Mouse (Mus musculus) Patski (cell line): ENCODE measurements around the gene Ehd2. TPM values are rescaled to one million over a fixed set of nuclear protein-coding genes. Genes with fewer than 3 reads are reported as not detected.
A peak's percentile ranks its signal among the peaks of the same experiment; 100 is the strongest.

Experiments
- ATAC-seq: fragments of 100-300 bp; one replicate; pipeline ENCODE4 v1.8.0; 2021
- CTCF ChIA-PET: fragments of 350-600 bp; sonication (Branson Sonifier 250); formaldehyde crosslinking; loops from one replicate; lab custom pipeline; 2022; ENCODE audit warnings: inconsistent platforms; lab: Charles Lee
- POLR2A ChIA-PET: fragments of 350-600 bp; sonication (Branson Sonifier 250); formaldehyde crosslinking; loops from one replicate; lab custom pipeline; 2022; ENCODE audit warnings: antibody characterized with exemption, inconsistent platforms; lab: Charles Lee
- DNase-seq: peaks from one replicate; pipeline ENCODE4 v3.0.0-alpha.2; 2011; ENCODE audit warnings: low read depth, low spot score
- H3K27me3 ChIP-seq: fragments of 371-371 bp; one replicate; pipeline ENCODE4 v1.5.1; 2021
- CTCF ChIP-seq: fragments of 100-300 bp; IDR thresholded peaks from one replicate; pipeline ENCODE4 v1.5.1; 2021
- in situ Hi-C: fragments of 300-500 bp; cut with MboI; formaldehyde crosslinking; loops from 3 replicates; pipeline ENCODE4 v1.11.1; 2018; ENCODE audit warnings: low pct_unique_long_range_greater_than_20kb, mixed read lengths
- polyA plus RNA-seq: library from polyadenylated mRNA; unstranded; gene quantifications from one replicate; pipeline ENCODE4 v1.2.3, GENCODE M21; 2021

Gene Ehd2
- polyA plus RNA-seq, 1 experiment from 2014 or later: 63.0 TPM

DNA sequence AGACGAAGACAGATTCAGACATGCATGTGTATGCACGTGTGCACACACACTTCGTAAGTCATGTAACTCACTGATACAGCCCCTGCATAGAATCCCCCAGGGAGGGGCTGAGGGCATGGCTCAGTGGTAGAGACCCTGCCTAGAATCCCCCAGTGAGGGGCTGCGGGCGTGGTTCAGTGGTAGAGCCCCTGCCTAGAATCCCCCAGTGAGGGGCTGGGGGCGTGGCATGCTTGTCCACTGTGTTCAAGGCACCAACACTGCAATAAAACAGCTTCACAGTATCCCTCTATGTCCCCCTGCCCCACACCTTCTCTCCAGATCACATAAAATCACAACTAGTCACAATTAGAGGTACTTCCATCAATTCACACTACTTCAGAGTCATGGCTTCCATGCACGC is 5.6 kb downstream of the Ehd2 start:
- CTCF ChIA-PET: interaction anchor here (1.4 to 2.2 kb wide), 3 partner anchors 13 to 15 kb away, joined by 4 to 11 read pairs (median 9); no protein-coding TSS in a partner anchor
- no peak for ATAC-seq
- H3K27me3 ChIP-seq: no peaks in the 10 kb centered on the region
- in situ Hi-C loops: no loop called here
- no peak for DNase-seq
- POLR2A ChIA-PET: interaction anchor here (0.6 to 1.1 kb wide), 3 partner anchors 11 to 90 kb away, joined by 3 read pairs; partner anchors contain the start of gene Nop53
- TF ChIP-seq CTCF: no peak

DNA sequence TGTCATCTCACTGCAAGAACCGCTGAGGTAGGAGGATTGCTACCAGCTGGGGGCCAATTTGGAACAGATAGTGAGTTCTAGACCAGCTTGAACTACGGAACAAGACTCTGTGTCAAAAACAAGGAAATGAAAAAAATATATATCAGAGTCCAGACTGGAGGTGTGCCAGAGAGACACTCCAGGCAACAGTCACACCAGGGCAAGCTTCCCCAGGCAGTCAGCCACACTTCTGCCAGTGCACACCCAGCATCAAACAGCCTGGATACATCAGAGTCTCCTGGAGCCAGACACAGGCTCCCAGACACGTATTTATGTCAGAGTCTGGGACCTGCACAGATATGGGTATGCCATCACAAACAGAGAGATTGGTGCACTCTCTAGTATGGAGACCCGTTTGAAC is 6.1 kb downstream of the Ehd2 start:
- CTCF ChIA-PET: interaction anchor here (1.4 to 2.2 kb wide), 3 partner anchors 11 to 15 kb away, joined by 4 to 11 read pairs (median 11); no protein-coding TSS in a partner anchor

DNA sequence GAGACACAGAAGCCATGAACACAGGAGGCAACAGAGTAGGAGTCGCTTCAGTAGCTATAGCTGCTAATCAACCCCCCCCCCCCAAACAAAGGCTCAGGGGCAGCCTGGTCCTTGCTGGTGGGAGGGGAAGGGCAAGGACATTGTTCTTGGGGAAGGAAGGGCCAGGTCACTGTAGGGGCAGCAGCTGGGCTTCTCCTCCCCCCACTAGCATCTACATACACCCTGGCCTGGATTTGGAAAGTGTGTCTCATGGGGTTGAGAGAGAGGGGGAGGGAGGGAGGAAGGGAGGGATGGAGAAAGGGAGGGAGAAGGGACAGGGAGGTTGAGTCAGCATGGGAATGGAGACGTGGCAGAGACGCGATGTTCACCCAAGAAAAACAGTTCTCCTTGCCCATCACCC is 6.7 kb downstream of the Ehd2 start:
- in situ Hi-C loops: no loop called here
- ATAC-seq (peak; percentile 14), DNase-seq (no peak)
- H3K27me3 ChIP-seq: no peaks in the 10 kb centered on the region
- ChIA-PET CTCF (interaction anchor here (1.8 to 2.2 kb wide), 2 partner anchors 11 to 13 kb away, joined by 11 read pairs; no protein-coding TSS in a partner anchor), POLR2A (interaction anchor here (1.3 to 1.8 kb wide), 2 partner anchors 10 to 12 kb away, joined by 6 to 12 read pairs; no protein-coding TSS in a partner anchor)
- TF ChIP-seq CTCF: no peak

More for the DNA sequence above, 6.1 kb downstream of the Ehd2 start:
- POLR2A ChIA-PET: interaction anchor here (0.7 to 1.8 kb wide), 4 partner anchors 11 to 91 kb away, joined by 3 to 12 read pairs (median 4); partner anchors contain the start of gene Nop53
- TF ChIP-seq CTCF: no peak
- DNase-seq: no peak
- in situ Hi-C loops: no loop called here
- ATAC-seq: no peak
- no peaks in the 10 kb centered on the region for H3K27me3 ChIP-seq

DNA sequence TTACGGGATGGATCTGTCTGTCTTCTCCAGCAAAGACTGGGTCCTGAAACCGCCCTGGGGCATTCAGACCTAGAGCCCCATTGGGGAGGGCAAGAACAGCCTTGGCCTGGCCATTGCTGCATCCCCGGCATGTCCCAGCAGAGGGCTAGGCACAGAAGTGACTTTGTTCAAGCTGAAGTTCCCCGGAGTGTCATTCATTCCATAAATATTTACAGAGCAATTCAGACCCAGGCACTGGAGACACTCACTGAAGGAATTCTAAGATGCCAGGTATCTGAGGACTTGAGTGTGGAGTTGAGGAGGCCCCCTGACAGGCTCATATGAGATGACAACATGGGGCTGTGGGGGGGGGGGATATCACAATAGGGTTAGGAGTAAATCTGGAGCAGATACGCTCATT is 11.2 kb downstream of the Ehd2 start:
- DNase-seq (no peak), ATAC-seq (peak; percentile 26)
- POLR2A ChIA-PET: no interaction called here
- CTCF ChIA-PET: no interaction called here
- no peaks in the 10 kb centered on the region for H3K27me3 ChIP-seq
- in situ Hi-C loops: no loop called here
- TF ChIP-seq CTCF: no peak

DNA sequence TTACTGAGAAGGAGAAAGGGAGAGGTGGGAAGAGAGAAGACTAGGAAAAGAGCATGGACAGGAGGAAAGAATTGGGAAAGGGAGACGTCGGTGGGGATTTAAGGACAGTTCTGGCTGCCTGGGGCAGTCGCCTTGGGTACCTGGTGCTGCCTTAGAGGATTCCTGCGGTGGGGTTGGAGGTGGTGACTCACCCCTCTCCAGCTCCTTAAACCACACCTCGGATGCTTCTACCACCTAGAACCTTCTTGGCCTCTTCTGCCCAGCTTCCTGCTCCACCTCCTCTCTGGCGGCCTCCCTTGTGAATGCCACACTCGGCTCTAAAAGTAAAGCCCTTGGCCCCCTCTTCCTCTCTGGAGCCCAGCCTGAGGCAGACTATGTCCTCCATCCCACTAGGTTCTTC is 11.9 kb downstream of the Ehd2 start:
- ATAC-seq (no peak), DNase-seq (no peak)
- no peak for TF ChIP-seq CTCF
- ChIA-PET CTCF (no interaction called here), POLR2A (no interaction called here)
- in situ Hi-C loops: no loop called here
- H3K27me3 ChIP-seq: no peaks in the 10 kb centered on the region

DNA sequence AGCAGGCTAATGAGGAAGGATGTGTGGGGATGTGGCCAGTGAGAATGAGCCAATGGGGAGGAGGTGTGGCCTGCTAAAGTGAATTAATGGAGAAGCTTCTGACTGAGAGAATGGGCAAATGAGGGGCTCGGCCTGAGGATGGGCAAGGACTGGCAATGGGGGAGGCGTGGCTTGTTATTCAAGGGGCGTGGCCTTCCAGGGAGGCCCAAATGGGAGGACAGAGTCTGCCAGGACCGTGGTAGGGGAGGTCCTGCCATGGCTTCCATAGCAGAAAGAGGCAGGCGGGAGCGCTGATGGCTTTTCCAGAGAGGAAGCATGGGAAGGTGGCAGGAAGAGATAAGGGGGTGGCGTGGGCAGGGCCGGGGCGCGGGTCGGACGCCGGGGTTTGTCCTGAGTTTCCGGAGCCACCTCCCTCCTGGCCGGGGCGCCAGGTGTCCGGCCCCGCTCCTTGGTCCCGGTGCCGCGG is 12.4 kb downstream of the Ehd2 start:
- DNase-seq (no peak), ATAC-seq (no peak)
- CTCF ChIA-PET: no interaction called here
- POLR2A ChIA-PET: no interaction called here
- TF ChIP-seq CTCF: no peak
- in situ Hi-C loops: no loop called here
- H3K27me3 ChIP-seq: no peaks in the 10 kb centered on the region

DNA sequence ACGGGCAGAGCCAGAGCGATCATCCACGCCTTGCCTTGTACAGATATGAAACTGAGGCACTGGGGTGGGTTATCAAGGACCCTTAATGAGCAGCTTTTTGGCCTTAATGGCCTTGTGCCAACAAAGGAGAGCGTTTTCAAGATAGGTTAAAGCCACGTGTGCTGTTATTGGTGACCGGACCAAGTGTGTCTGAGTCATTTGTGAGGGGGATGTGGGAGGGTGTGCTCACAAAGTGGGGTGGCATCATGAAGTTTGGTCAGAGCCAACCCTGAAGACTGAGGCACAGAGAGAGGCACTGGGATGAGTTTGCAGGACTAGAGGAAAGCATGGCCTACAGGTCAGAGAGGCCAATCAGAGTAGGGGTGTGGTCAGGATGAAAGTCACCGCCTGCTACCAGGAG is 12.9 kb downstream of the Ehd2 start:
- no peaks in the 10 kb centered on the region for H3K27me3 ChIP-seq
- ATAC-seq (no peak), DNase-seq (no peak)
- POLR2A ChIA-PET: no interaction called here
- in situ Hi-C loops: no loop called here
- no peak for TF ChIP-seq CTCF
- CTCF ChIA-PET: interaction anchor here (2.6 kb wide), 1 partner anchor 13 kb away, joined by 11 read pairs; the partner anchor contains the start of gene Ehd2

DNA sequence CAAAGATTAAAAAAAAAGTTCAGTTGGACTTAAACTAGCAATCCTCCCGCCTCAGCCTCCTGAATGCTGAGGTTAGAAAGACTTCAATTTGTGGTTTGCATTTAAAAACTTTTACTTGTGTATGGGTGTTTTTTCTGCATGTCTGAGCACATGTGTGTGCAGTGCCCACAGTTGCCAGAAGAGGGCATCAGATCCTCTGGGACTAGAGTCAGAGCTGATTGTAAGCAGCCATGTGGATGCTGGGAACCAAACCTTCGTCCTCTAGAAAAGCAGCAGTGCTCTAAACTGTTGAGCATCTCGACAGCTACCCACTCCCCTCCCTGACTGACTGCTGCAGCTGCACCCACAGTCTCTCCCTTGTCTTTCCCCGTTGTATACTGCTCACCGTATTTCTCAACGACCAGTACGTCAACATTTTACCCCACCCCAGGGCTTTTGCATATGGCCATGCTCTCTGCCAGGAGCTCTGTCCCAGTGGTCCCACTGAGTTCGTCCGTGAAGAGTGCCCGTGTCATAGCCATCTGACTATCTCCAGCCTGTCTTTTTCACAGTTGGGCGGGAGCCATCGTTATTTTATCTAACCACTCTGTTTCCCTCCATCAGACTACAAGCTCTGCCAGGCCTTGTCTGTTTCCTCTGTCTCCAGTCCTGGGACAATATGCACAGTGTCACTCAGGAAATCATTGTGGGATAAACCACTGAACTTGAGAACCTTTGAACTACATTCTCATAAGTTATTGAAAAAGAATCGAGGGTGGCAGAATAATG is 13.9 kb downstream of the Ehd2 start:
- ChIA-PET CTCF (interaction anchor here (0.7 to 2.6 kb wide), 4 partner anchors 11 to 22 kb away, joined by 3 to 11 read pairs (median 7); partner anchors contain the start of gene Ehd2), POLR2A (no interaction called here)
- H3K27me3 ChIP-seq: no peaks in the 10 kb centered on the region
- in situ Hi-C loops: no loop called here
- no peak for TF ChIP-seq CTCF
- DNase-seq: no peak
- no peak for ATAC-seq

DNA sequence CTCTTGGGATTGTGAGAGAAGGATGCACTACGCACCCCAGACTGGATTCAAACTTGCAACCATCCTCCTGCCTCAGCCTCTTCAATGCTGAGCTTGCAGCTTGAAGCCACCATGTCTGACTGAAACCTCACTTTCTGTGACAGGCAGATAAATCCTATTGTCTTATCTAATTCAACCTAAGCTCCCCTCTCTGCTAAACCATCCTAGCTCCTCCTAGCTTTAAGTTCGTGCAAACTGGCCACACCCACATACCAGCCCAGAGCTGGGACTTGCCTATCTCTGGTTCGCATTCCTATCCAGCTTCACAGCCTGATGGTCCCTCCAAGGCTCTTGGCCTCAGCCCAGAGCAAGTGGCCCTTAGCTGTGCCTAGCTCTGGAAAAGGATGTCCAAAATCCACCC is 15.0 kb downstream of the Ehd2 start:
- DNase-seq (no peak), ATAC-seq (no peak)
- no peaks in the 10 kb centered on the region for H3K27me3 ChIP-seq
- in situ Hi-C loops: no loop called here
- CTCF ChIA-PET: interaction anchor here (1.9 to 4.2 kb wide), 3 partner anchors 12 to 22 kb away, joined by 9 to 32 read pairs (median 11); partner anchors contain the start of gene Ehd2
- no peak for TF ChIP-seq CTCF
- POLR2A ChIA-PET: no interaction called here

DNA sequence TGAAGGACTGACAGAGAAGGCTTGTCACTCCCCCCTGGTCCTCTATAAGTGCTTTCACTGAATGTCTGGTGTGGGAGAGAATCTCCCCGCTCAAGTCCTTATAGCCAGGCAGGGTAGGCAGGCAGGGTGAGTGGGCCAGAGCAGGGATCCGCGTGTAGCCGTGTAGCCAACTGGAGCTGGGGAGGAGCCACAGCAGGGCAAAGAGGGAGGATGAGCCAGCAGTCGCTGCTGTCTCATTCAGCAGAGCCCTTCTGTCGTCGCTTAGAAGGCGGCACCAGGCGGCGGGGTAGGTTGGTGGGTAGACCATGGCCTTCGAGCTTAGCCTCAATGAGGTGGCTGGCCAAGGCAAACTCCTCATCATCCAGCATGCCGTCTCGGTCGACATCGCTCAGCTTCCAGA is 17.4 kb downstream of the Ehd2 start:
- ChIA-PET CTCF (interaction anchor here (0.9 to 4.9 kb wide), 7 partner anchors 8 to 102 kb away, joined by 3 to 51 read pairs (median 5); partner anchors contain the start of gene Ehd2), POLR2A (interaction anchor here (0.8 to 1.1 kb wide), 3 partner anchors 11 to 16 kb away, joined by 3 to 12 read pairs (median 3); no protein-coding TSS in a partner anchor)
- no peak for TF ChIP-seq CTCF
- no peak for ATAC-seq
- DNase-seq: no peak
- in situ Hi-C loops: no loop called here
- no peaks in the 10 kb centered on the region for H3K27me3 ChIP-seq
